In the genomic region with DNA sequence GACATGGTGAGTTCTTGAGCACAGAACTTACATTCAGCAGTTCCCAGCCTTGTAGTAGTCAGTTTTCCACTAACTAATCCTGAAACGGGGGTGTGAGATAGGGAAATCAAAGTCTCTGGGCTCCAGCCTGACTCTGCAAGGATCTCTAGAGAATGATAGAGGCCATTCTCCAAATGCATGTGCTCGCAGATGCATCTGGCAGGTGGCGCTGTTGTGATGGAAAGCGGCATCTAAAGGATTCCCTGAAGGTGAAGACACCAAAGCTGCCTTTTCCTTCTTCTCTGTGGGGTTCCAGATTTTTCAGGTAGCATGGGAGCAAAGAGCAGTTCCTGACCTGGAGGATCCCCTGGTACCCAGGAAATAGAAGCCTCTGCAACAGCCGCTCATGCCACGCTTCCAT, we compare ENCODE assay signal across 8 mouse cellular contexts. TPM values are rescaled to one million over a fixed set of nuclear protein-coding genes. Genes with fewer than 3 reads are reported as not detected.
A peak's percentile ranks its signal among the peaks of the same experiment; 100 is the strongest.
DNase-seq lines count a peak whose midpoint lies in the region; TF ChIP-seq lines count a peak whose summit lies in the region.
"Had no signal": no experiment of that assay in that cellular context is flagged by ENCODE, and none has a peak within 500 bp of the region (broad histone marks: within the 10 kb centered on the region; RNA-seq: fewer than 3 reads in every experiment).

No protein-coding gene starts in this region.

- peaks cover 17% of the 10 kb centered on the region for H3K27me3 ChIP-seq in heart, embryonic 10.5 days (ENCODE audit: insufficient read depth, poor library complexity, severe bottlenecking)
- H3K27me3 ChIP-seq: heart, embryonic 15.5 days had no signal

- H3K9me3 ChIP-seq in heart, embryonic 10.5 days = no peaks in the 10 kb centered on the region
- H3K9me3 ChIP-seq: heart, embryonic 15.5 days had no signal

- peak; percentile 78 for DNase-seq in CD4-positive, CD25-positive, alpha-beta regulatory T cell, adult 2 months (ENCODE audit: low read depth, low spot score)
- peak; percentile 22 for DNase-seq in Muller cell, postnatal 12 days (ENCODE audit: inconsistent ontology term)
- peak; percentile 79 to 83 for DNase-seq in cerebellum, postnatal 36 days
- DNase-seq in heart, embryonic 10.5 days (ENCODE audit: low spot score) = no peak
- DNase-seq in layer of hippocampus, adult 2 months (ENCODE audit: low spot score in 2 of 2) = peak; percentile 65 to 72
- DNase-seq in lung, postnatal 36 days = peak; percentile 80
- DNase-seq in right cerebral cortex, postnatal 14 days = peak; percentile 82

- H3K4me1 ChIP-seq in heart, embryonic 10.5 days = peaks cover 7% of the 10 kb centered on the region

- H3K4me3 ChIP-seq in heart, embryonic 10.5 days = peak overlapping the region; percentile 2; the same call in 1 of the 2 replicates
- H3K4me3 ChIP-seq in layer of hippocampus, adult 2 months = no peak overlapping the region
- H3K4me3 ChIP-seq: heart, embryonic 15.5 days had no signal

- peak; percentile 75 for TF ChIP-seq CTCF in layer of hippocampus, adult 2 months (conservative IDR thresholded peaks at IDR 0.05)

- H3K27ac ChIP-seq in heart, embryonic 10.5 days = no peak overlapping the region
- H3K27ac ChIP-seq in layer of hippocampus, adult 2 months = peak overlapping the region; percentile 53
- H3K27ac ChIP-seq: heart, embryonic 15.5 days had no signal

- H3K36me3 ChIP-seq in heart, embryonic 10.5 days = peaks cover 20% of the 10 kb centered on the region

- 13% methylated on average over 6 of the region's 6 CpGs for WGBS in heart, embryonic 10.5 days

RNA-seq across cellular contexts. Expression of a gene that starts 23.0 kb away (rescaled TPM):
- polyA plus RNA-seq in heart, embryonic 10.5 days (2016; fragmentation: Nextera tagmentation; extraction: Ambion mirVana) = not detected in 2 replicates
- not detected for total RNA-seq in layer of hippocampus, adult 2 months (2021)
- polyA plus RNA-seq: heart, embryonic 15.5 days had no signal

RNA-seq across cellular contexts. Expression of a gene that starts 33.3 kb away (rescaled TPM):
- 13.5 and 15.2 TPM in 2 replicates for polyA plus RNA-seq in heart, embryonic 10.5 days (2016; fragmentation: Nextera tagmentation; extraction: Ambion mirVana)
- total RNA-seq in layer of hippocampus, adult 2 months (2021) = 10 to 100 TPM; 12.8 to 16.5 TPM

RNA-seq across cellular contexts. Expression of a gene that starts 34.8 kb away (rescaled TPM):
- polyA plus RNA-seq in heart, embryonic 10.5 days (2016; fragmentation: Nextera tagmentation; extraction: Ambion mirVana) = 17.9 and 31.4 TPM in 2 replicates
- total RNA-seq in layer of hippocampus, adult 2 months (2021) = under 1 TPM; 0.22 to 0.33 TPM

RNA-seq across cellular contexts. Expression of a gene that starts 59.4 kb away (rescaled TPM):
- 0.50 and 0.83 TPM in 2 replicates for polyA plus RNA-seq in heart, embryonic 10.5 days (2016; fragmentation: Nextera tagmentation; extraction: Ambion mirVana)
- 1 to 10 TPM; 1.7 to 2.8 TPM for total RNA-seq in layer of hippocampus, adult 2 months (2021)
